Mouse (Mus musculus) left cerebral cortex, adult 18-20 months (tissue): ENCODE results near the gene Gm21961. TPM values are rescaled to one million over a fixed set of nuclear protein-coding genes. Genes with fewer than 3 reads are reported as not detected.
A peak's percentile ranks its signal among the peaks of the same experiment; 100 is the strongest.
"Not testable (repeated sequence)": the region's sequence is repeated elsewhere in the genome, so short reads cannot be mapped to it uniquely, and the experiment has no call there.

ENCODE experiments used
- DNase-seq, 2 experiments: peaks; one replicate each; pipeline ENCODE4 v3.0.0; 2021 to 2022; ENCODE audit warnings: low spot score in 2 of 2, mixed read lengths in 1 of 2
- long read RNA-seq, 2 experiments: library from polyadenylated mRNA; stranded (forward); transcript quantifications; one replicate each; pipeline ENCODE4 v2.0.0; 2021
- total RNA-seq, 2 experiments: library from RNA; stranded (reverse); gene quantifications; 2 replicates each; pipeline ENCODE4 v1.2.3; 2021

Gene Gm21961
- total RNA-seq = not detected
- long read RNA-seq, experiment 1 = 0 reads
- long read RNA-seq, experiment 2 = 0 reads

GRCm38 (mm10) chr15:65014804-65015203, at the start of gene Gm21961:
TSS of gene Gm21961 (minus strand) at chr15:65014904.
- DNase-seq = no peak

GRCm38 (mm10) chr15:65041999-65042398, 27.3 kb upstream of the Gm21961 start:
- DNase-seq = no peak

GRCm38 (mm10) chr15:65039216-65039615, 24.5 kb upstream of the Gm21961 start:
- not testable (repeated sequence) for DNase-seq

GRCm38 (mm10) chr15:65017971-65018370, 3.3 kb upstream of the Gm21961 start:
- no peak for DNase-seq

- peak in 1 of 2 experiments; percentile 7 for DNase-seq
Observed at GRCm38 (mm10) chr15:65006177-65006576, 8.5 kb downstream of the Gm21961 start.

- peak in 1 of 2 experiments; percentile 7 for DNase-seq
Observed at GRCm38 (mm10) chr15:64994498-64994897, 20.2 kb downstream of the Gm21961 start.

GRCm38 (mm10) chr15:64979976-64980375, 34.7 kb downstream of the Gm21961 start:
- no peak for DNase-seq

- DNase-seq = peak; percentile 2
Observed at GRCm38 (mm10) chr15:64976044-64976805, 38.5 kb downstream of the Gm21961 start.

Other genes with a start within 250 kb of the Gm21961 start
- gene Gm21798, start 197.2 kb downstream of the Gm21961 start, total RNA-seq = not detected